Mouse (Mus musculus) heart, embryonic 14.5 days (tissue): Measurements from ENCODE around the gene Gm5431. TPM values are rescaled to one million over a fixed set of nuclear protein-coding genes. Genes with fewer than 3 reads are reported as not detected.
"Not testable (repeated sequence)": the region's sequence is repeated elsewhere in the genome, so short reads cannot be mapped to it uniquely, and the experiment has no call there.

ENCODE experiments used
- ATAC-seq: fragments of 200-750 bp; cut with Nextera tagmentation; 2 replicates; pipeline ENCODE4 v1.8.0; 2017; ENCODE audit warnings: low read depth, moderate TSS enrichment; ENCODE audit not compliant: insufficient number of reproducible peaks, insufficient read depth, low FRiP score
- H3K27ac ChIP-seq, 2 experiments: fragments of 200-500 bp in 1 of 2; fragments of 300-500 bp in 1 of 2; sonication (generic) in 1 of 2; replicated peaks in 1 of 2; 2 replicates each; pipeline ENCODE4 v1.5.1; 2012 to 2014; ENCODE audit warnings: low read depth in 2 of 2, low read length in 2 of 2, control low read depth in 1 of 2, mild to moderate bottlenecking in 1 of 2, mixed read lengths in 1 of 2; ENCODE audit not compliant: control insufficient read depth in 1 of 2, insufficient read depth in 1 of 2
- H3K27me3 ChIP-seq: fragments of 300-500 bp; sonication (generic); 2 replicates; pipeline ENCODE4 v1.6.1; 2014; ENCODE audit warnings: mild to moderate bottlenecking, low read length, control low read depth; ENCODE audit not compliant: control insufficient read depth, insufficient read depth
- H3K36me3 ChIP-seq: fragments of 300-500 bp; sonication (generic); 2 replicates; pipeline ENCODE4 v1.6.1; 2014; ENCODE audit warnings: mild to moderate bottlenecking, control low read depth, low read length, mixed read lengths; ENCODE audit not compliant: control insufficient read depth, insufficient read depth
- H3K4me1 ChIP-seq, 2 experiments: fragments of 200-500 bp in 1 of 2; fragments of 300-500 bp in 1 of 2; sonication (generic) in 1 of 2; 2 replicates each; pipeline ENCODE4 v1.6.1; 2012 to 2014; ENCODE audit warnings: low read length in 2 of 2, control low read depth in 1 of 2, mixed read lengths in 1 of 2; ENCODE audit not compliant: control insufficient read depth in 2 of 2, insufficient read depth in 2 of 2
- H3K4me2 ChIP-seq: fragments of 300-500 bp; sonication (generic); 2 replicates; pipeline ENCODE4 v1.6.1; 2014; ENCODE audit warnings: mild to moderate bottlenecking, low read length
- H3K4me3 ChIP-seq, 2 experiments: fragments of 200-500 bp in 1 of 2; fragments of 300-500 bp in 1 of 2; sonication (generic) in 1 of 2; 2 replicates each; pipeline ENCODE4 v1.5.1; 2012 to 2014; ENCODE audit warnings: low read length in 2 of 2, mild to moderate bottlenecking in 2 of 2, control low read depth in 1 of 2, low read depth in 1 of 2, moderate library complexity in 1 of 2; ENCODE audit not compliant: control insufficient read depth in 1 of 2, insufficient read depth in 1 of 2
- H3K9ac ChIP-seq: fragments of 300-500 bp; sonication (generic); 2 replicates; pipeline ENCODE4 v1.6.1; 2014; ENCODE audit warnings: mild to moderate bottlenecking, low read length
- H3K9me3 ChIP-seq: fragments of 300-500 bp; sonication (generic); 2 replicates; pipeline ENCODE4 v1.6.1; 2016; ENCODE audit warnings: low read length, control low read depth; ENCODE audit not compliant: control insufficient read depth
- WGBS: fragments of 180-500 bp; shearing (Covaris S2); extraction: QIAGEN DNeasy Blood & Tissue Kit; methylation state at CpG from one replicate; pipeline ENCODE4 v1.1.7; 2014; 5-methylcytosine and 5-hydroxymethylcytosine counted together
- polyA plus RNA-seq: library from polyadenylated mRNA; unstranded; fragments of >200 nt; fragmentation: Nextera tagmentation; extraction: Ambion mirVana; gene quantifications from 2 replicates; pipeline ENCODE4 v1.2.1, GENCODE M21; 2014

The Gm5431 gene
- polyA plus RNA-seq, 1 experiment from 2014 or later = not detected

DNA sequence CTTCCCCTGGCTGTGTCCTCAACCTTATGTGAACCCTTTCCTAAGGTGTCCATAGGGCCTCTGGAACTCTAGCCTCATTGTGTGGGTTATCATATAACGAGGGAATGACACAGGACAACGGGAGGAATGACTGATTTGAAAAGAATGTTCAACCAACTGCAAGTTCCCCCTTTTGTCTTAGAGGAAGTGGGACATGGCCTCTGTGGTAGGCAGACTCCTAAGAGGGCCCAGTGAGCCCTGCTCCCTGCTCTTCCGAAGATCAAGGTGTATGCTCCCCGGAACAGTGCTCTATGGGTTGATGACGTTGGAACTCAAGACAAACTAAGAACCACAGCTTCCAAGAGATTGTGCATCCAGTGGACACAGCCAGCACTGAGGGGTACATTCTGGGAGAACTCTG is 21.8 kb upstream of the Gm5431 start:
- not testable (repeated sequence) for H3K27ac ChIP-seq, H3K9ac ChIP-seq, H3K4me2 ChIP-seq, H3K9me3 ChIP-seq, H3K4me3 ChIP-seq, H3K36me3 ChIP-seq, H3K4me1 ChIP-seq, H3K27me3 ChIP-seq, ATAC-seq
- 68% methylated on average over 5 of the region's 5 CpGs for WGBS

DNA sequence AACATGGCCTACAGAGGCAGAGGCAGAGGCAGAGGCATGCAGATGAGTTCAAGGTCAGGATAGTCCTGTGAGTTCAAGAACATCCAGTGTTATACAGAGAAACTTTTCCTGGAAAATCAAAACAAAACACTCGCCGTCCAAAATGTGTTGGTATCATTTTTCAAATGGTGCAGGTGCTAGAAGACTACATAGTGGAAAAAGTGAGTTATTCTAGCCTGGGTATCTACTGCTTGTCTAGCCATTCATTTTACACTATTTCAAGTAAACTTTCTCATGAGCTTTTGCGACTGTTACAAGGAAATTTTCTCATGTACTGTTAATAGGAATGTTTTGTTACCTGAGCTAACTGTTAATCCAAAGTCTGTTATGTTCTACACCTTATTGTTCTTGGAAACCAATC is 16.4 kb upstream of the Gm5431 start:
- no peaks in the 10 kb centered on the region for H3K4me1 ChIP-seq
- H3K9ac ChIP-seq = no peak overlapping the region
- no peaks in the 10 kb centered on the region for H3K9me3 ChIP-seq
- no peak for ATAC-seq
- 70% methylated on average over 3 of the region's 3 CpGs for WGBS
- H3K27me3 ChIP-seq = no peaks in the 10 kb centered on the region
- H3K4me2 ChIP-seq = no peak overlapping the region
- no peak overlapping the region for H3K4me3 ChIP-seq
- H3K27ac ChIP-seq = no peak overlapping the region
- no peaks in the 10 kb centered on the region for H3K36me3 ChIP-seq

DNA sequence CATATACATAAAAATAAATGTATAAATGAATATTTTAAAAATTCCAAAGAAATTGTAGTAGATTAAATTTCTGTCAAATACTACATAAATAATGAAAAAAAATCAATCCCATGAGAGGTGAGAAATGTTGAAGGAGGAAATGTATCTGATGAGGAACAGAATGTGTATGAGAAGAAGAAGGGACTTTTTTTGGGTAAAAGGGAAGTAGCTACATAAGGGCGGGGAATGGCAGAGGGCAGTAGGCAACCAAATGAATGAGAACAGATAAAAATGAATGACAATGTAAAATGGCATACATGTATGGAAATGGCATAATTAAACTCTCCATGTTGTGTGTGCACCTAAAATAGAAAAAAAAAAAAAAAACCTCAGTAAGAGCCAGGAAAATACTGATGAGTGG is 11.6 kb upstream of the Gm5431 start:
- whole genome bisulfite sequencing = 84% methylated on average over 1 of the region's 1 CpGs
- no peak overlapping the region for H3K9ac ChIP-seq
- no peaks in the 10 kb centered on the region for H3K36me3 ChIP-seq
- no peaks in the 10 kb centered on the region for H3K27me3 ChIP-seq
- no peaks in the 10 kb centered on the region for H3K4me1 ChIP-seq
- no peak overlapping the region for H3K4me2 ChIP-seq
- H3K4me3 ChIP-seq = no peak overlapping the region
- no peak overlapping the region for H3K27ac ChIP-seq
- no peaks in the 10 kb centered on the region for H3K9me3 ChIP-seq
- no peak for ATAC-seq

DNA sequence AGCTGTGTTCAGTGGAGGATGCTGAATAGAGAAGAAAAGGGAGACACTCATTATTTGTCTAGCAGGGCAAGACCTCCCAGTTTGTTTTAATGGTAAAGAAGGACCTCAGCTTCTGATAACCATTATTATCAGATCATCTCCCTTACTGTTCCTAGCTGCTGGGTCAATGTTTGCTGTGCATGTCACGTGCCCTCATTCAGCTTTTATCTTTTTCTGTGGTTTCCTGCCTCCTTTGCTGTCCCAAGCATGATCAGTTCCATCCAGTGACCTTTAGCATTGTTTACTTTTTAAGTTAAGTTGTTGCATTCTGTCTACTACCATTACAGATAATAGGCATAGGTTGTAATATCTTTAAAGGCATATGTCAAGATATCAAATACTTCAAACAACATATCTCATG is 6.4 kb upstream of the Gm5431 start:
- Histone ChIP-seq H3K27ac (no peak overlapping the region), H3K4me1 (no peaks in the 10 kb centered on the region), H3K4me2 (no peak overlapping the region), H3K36me3 (no peaks in the 10 kb centered on the region), H3K9me3 (no peaks in the 10 kb centered on the region), H3K9ac (no peak overlapping the region), H3K4me3 (no peak overlapping the region), H3K27me3 (no peaks in the 10 kb centered on the region)
- 40% methylated on average over 1 of the region's 1 CpGs for WGBS
- ATAC-seq = no peak

GRCm38 (mm10) chr11:48901567-48901930 is 465 bp downstream of the Gm5431 start:
- WGBS = 68% methylated on average over 1 of the region's 1 CpGs
- H3K9ac ChIP-seq, ATAC-seq, H3K36me3 ChIP-seq, H3K4me3 ChIP-seq, H3K4me2 ChIP-seq, H3K4me1 ChIP-seq, H3K27me3 ChIP-seq, H3K9me3 ChIP-seq, H3K27ac ChIP-seq: not testable (repeated sequence)

GRCm38 (mm10) chr11:48900654-48901566 is 1.1 kb downstream of the Gm5431 start:
- H3K27ac ChIP-seq, H3K4me3 ChIP-seq, H3K36me3 ChIP-seq, H3K4me1 ChIP-seq, H3K27me3 ChIP-seq, H3K4me2 ChIP-seq, H3K9ac ChIP-seq, ATAC-seq, H3K9me3 ChIP-seq: not testable (repeated sequence)
- WGBS = 70% methylated on average over 6 of the region's 6 CpGs

DNA sequence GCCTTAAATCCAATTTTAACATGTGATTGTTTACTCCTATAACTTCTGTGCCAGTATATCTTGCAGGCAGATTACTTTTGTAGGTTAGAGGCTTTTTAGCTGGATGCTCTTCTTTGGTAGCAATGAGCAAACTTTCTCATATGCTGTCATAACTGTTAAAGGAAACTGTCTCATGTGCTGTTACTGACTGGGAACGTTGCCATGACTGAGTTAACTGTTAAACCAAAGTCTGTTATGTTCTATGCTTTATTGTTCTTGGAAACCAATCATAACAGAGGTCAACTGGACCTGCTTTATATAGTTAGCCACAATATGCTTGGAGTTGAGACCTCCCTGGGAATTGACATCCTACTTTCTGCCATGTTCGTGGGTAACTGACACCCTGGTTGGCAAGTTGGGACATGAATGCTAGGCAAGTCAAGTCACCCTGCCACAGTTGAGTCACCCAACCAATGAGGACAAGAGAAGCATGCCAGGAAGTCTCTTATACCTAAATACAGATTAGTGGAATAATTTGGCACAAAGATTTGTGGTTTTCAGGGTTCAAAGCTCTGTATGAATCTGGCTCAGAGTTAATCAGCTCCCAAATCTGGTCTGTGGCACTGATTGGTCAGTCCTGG is 3.1 kb downstream of the Gm5431 start:
- H3K9ac ChIP-seq = no peak overlapping the region
- 59% methylated on average over 2 of the region's 2 CpGs for WGBS
- H3K4me2 ChIP-seq = no peak overlapping the region
- H3K4me3 ChIP-seq = no peak overlapping the region
- H3K4me1 ChIP-seq = no peaks in the 10 kb centered on the region
- no peaks in the 10 kb centered on the region for H3K9me3 ChIP-seq
- no peak overlapping the region for H3K27ac ChIP-seq
- H3K36me3 ChIP-seq = no peaks in the 10 kb centered on the region
- no peaks in the 10 kb centered on the region for H3K27me3 ChIP-seq
- no peak for ATAC-seq
